Mouse (Mus musculus) embryonic facial prominence, embryonic 14.5 days (tissue): Measurements from ENCODE around the gene Mlycd. TPM values are rescaled to one million over a fixed set of nuclear protein-coding genes. Genes with fewer than 3 reads are reported as not detected.

ENCODE experiments used
- ATAC-seq: fragments of 200-750 bp; cut with Nextera tagmentation; 2 replicates; pipeline ENCODE4 v1.8.0; 2017; ENCODE audit warnings: low read depth, moderate number of reproducible peaks, moderate TSS enrichment
- DNase-seq: peaks from one replicate; pipeline ENCODE4 v3.0.0-alpha.2; 2015; ENCODE audit warnings: low spot score
- H3K27ac ChIP-seq: fragments of 300-500 bp; sonication (generic); replicated peaks from 2 replicates; pipeline ENCODE4 v1.5.1; 2014; ENCODE audit warnings: low read depth, mild to moderate bottlenecking, low read length, moderate library complexity
- H3K27me3 ChIP-seq: fragments of 300-500 bp; sonication (generic); replicated peaks from 2 replicates; pipeline ENCODE4 v1.6.1; 2014; ENCODE audit warnings: low read length; ENCODE audit not compliant: control insufficient read depth, insufficient read depth
- H3K36me3 ChIP-seq: fragments of 300-500 bp; sonication (generic); 2 replicates; pipeline ENCODE4 v1.6.1; 2014; ENCODE audit warnings: low read length, mixed read lengths; ENCODE audit not compliant: control insufficient read depth, insufficient read depth
- H3K4me1 ChIP-seq: fragments of 300-500 bp; sonication (generic); 2 replicates; pipeline ENCODE4 v1.6.1; 2014; ENCODE audit warnings: antibody characterized with exemption, low read length; ENCODE audit not compliant: control insufficient read depth, insufficient read depth
- H3K4me2 ChIP-seq: fragments of 300-500 bp; sonication (generic); 2 replicates; pipeline ENCODE4 v1.6.1; 2014; ENCODE audit warnings: low read depth, mild to moderate bottlenecking, low read length, moderate library complexity, mixed read lengths
- H3K4me3 ChIP-seq: fragments of 300-500 bp; sonication (generic); 2 replicates; pipeline ENCODE4 v1.5.1; 2014; ENCODE audit warnings: low read depth, mild to moderate bottlenecking, low read length
- H3K9ac ChIP-seq: fragments of 300-500 bp; sonication (generic); 2 replicates; pipeline ENCODE4 v1.6.1; 2014; ENCODE audit warnings: low read depth, mild to moderate bottlenecking, low read length, moderate library complexity, mixed read lengths
- H3K9me3 ChIP-seq: fragments of 300-500 bp; sonication (generic); 2 replicates; pipeline ENCODE4 v1.6.1; 2016; ENCODE audit warnings: low read length; ENCODE audit not compliant: control insufficient read depth
- WGBS: fragments of 180-500 bp; shearing (Covaris S2); extraction: QIAGEN DNeasy Blood & Tissue Kit; methylation state at CpG from one replicate; pipeline ENCODE4 v1.1.7; 2014; 5-methylcytosine and 5-hydroxymethylcytosine counted together
- polyA plus RNA-seq: library from polyadenylated mRNA; unstranded; fragments of >200 nt; fragmentation: Nextera tagmentation; extraction: Ambion mirVana; gene quantifications from 2 replicates; pipeline ENCODE4 v1.2.1, GENCODE M21; 2014

Mlycd gene
- polyA plus RNA-seq, 1 experiment from 2014 or later = 17.4 TPM

DNA sequence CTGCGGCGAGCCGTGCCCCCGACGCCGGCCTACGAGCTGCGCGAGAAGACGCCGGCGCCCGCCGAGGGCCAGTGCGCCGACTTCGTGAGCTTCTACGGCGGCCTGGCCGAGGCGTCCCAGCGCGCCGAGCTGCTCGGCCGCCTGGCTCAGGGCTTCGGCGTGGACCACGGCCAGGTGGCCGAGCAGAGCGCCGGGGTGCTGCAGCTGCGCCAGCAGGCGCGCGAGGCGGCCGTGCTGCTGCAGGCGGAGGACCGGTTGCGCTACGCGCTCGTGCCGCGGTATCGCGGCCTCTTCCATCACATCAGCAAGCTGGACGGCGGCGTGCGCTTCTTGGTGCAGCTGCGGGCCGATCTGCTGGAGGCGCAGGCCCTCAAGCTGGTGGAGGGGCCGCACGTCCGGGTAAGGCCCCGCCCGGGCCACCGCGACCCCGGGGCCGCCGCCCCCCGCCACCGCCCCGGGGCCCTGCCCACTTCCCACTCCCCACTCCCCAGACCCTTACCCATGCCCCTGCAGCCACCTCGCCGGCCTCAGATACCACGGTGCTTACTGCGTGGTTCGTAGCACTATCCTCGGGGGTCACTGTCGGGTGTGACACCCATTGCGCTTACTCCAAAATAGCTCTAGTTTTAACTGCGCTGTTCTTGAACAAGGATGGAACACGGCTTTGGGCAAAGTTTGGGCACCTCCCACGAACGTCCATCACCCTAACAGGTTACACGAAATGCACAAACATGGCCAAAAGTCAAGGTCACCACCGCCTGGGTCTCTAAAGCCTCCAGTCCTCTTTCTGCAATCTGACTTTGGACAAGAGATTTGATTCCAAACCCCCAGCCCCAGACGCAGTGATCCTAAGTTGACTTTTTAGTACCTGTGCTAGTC lies 633 bp downstream of the Mlycd start:
- H3K36me3 ChIP-seq = 0 out of 2 replicates have a peak, but pooled peaks cover 6% of the 10 kb centered on the region
- H3K9me3 ChIP-seq = no peaks in the 10 kb centered on the region
- no peaks in the 10 kb centered on the region for H3K4me1 ChIP-seq
- peak overlapping the region; percentile 81 for H3K4me3 ChIP-seq
- DNase-seq (peak; percentile 34), ATAC-seq (peak; percentile 44)
- H3K27ac ChIP-seq = peak overlapping the region; percentile 81
- H3K4me2 ChIP-seq = peak overlapping the region; percentile 99
- H3K27me3 ChIP-seq = no peaks in the 10 kb centered on the region
- 35% methylated on average over 13 of the region's 83 CpGs for WGBS
- peak overlapping the region; percentile 90 for H3K9ac ChIP-seq

DNA sequence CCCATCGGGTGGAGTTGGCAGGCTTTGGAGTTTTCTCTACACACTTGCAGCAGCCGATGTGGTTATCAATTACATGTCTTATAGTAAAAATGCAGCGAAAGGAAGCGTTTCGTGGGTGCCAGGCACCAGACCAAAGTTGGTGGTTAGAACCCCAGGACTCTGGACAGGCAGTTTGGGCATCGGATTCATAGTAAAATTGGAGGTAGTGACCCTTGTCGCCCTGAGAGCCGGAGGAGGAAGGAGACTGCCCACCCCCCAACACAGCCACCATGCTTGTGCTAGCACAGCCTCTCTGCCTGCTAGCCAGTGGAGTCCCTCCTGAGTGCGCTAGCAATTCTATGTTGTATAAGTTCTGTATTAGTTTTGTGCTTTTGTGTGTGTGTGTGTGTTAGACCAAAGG lies 3.9 kb downstream of the Mlycd start:
- Histone ChIP-seq H3K9me3 (no peaks in the 10 kb centered on the region), H3K36me3 (peaks cover 17% of the 10 kb centered on the region; the same call in 1 of the 2 replicates), H3K4me1 (no peaks in the 10 kb centered on the region), H3K27me3 (no peaks in the 10 kb centered on the region), H3K4me3 (no peak overlapping the region), H3K27ac (no peak overlapping the region), H3K9ac (no peak overlapping the region), H3K4me2 (no peak overlapping the region)
- DNase-seq (no peak), ATAC-seq (no peak)
- WGBS = 86% methylated on average over 9 of the region's 9 CpGs

- ATAC-seq = no peak
- H3K4me3 ChIP-seq = no peak overlapping the region
- 77% methylated on average over 6 of the region's 6 CpGs for WGBS
- H3K27ac ChIP-seq = no peak overlapping the region
- peaks cover 18% of the 10 kb centered on the region; the same call in 1 of the 2 replicates for H3K36me3 ChIP-seq
- H3K4me1 ChIP-seq = no peaks in the 10 kb centered on the region
- H3K4me2 ChIP-seq = no peak overlapping the region
- H3K9ac ChIP-seq = no peak overlapping the region
- no peaks in the 10 kb centered on the region for H3K9me3 ChIP-seq
- H3K27me3 ChIP-seq = no peaks in the 10 kb centered on the region
- no peak for DNase-seq
Observed at GRCm38 (mm10) chr8:119399255-119399654, 4.6 kb downstream of the Mlycd start.

- Histone ChIP-seq H3K27me3 (no peaks in the 10 kb centered on the region), H3K4me2 (no peak overlapping the region), H3K4me3 (no peak overlapping the region), H3K9ac (no peak overlapping the region), H3K36me3 (peaks cover 24% of the 10 kb centered on the region; the same call in 1 of the 2 replicates), H3K4me1 (no peaks in the 10 kb centered on the region), H3K27ac (no peak overlapping the region), H3K9me3 (no peaks in the 10 kb centered on the region)
- DNase-seq (no peak), ATAC-seq (no peak)
- 80% methylated on average over 9 of the region's 9 CpGs for WGBS
Observed at GRCm38 (mm10) chr8:119400122-119400671, 5.5 kb downstream of the Mlycd start.

DNA sequence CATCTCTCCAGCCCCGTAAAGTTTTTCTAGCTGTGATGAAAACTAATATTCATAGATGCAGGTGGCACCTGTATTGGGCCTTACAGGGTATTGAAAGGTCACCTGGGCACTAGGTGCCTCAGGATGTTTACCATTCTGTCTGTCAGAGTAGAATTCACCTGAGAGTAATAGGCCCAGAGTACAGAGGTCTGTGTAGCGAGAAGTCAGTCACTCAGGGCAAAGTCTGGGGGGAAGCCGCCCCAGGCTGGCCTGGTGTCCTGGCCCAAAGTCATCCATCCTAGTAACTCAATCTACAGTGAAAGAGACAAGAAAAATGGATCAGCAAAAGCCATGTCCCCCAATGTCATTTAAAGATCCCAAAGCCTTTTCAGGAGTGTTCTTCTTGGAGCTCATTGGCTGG lies 6.2 kb downstream of the Mlycd start:
- Histone ChIP-seq H3K4me1 (no peaks in the 10 kb centered on the region), H3K36me3 (peaks cover 24% of the 10 kb centered on the region; the same call in 1 of the 2 replicates), H3K27me3 (no peaks in the 10 kb centered on the region), H3K4me2 (no peak overlapping the region), H3K27ac (no peak overlapping the region), H3K9me3 (no peaks in the 10 kb centered on the region), H3K4me3 (no peak overlapping the region), H3K9ac (no peak overlapping the region)
- no peak for ATAC-seq
- DNase-seq = no peak
- 78% methylated on average over 3 of the region's 3 CpGs for WGBS

GRCm38 (mm10) chr8:119403912-119404311 lies 9.2 kb downstream of the Mlycd start:
- peaks cover 34% of the 10 kb centered on the region for H3K36me3 ChIP-seq
- WGBS = 68% methylated on average over 10 of the region's 10 CpGs
- H3K9me3 ChIP-seq = no peaks in the 10 kb centered on the region
- no peaks in the 10 kb centered on the region for H3K4me1 ChIP-seq
- DNase-seq = no peak
- H3K27me3 ChIP-seq = no peaks in the 10 kb centered on the region
- H3K27ac ChIP-seq = no peak overlapping the region
- H3K4me3 ChIP-seq = no peak overlapping the region
- H3K4me2 ChIP-seq = no peak overlapping the region
- H3K9ac ChIP-seq = no peak overlapping the region
- no peak for ATAC-seq

GRCm38 (mm10) chr8:119404648-119405047 lies 10.0 kb downstream of the Mlycd start:
- no peaks in the 10 kb centered on the region for H3K4me1 ChIP-seq
- DNase-seq (no peak), ATAC-seq (no peak)
- no peaks in the 10 kb centered on the region for H3K9me3 ChIP-seq
- H3K27me3 ChIP-seq = no peaks in the 10 kb centered on the region
- peaks cover 39% of the 10 kb centered on the region for H3K36me3 ChIP-seq
- H3K9ac ChIP-seq = no peak overlapping the region
- no peak overlapping the region for H3K27ac ChIP-seq
- H3K4me2 ChIP-seq = no peak overlapping the region
- no peak overlapping the region for H3K4me3 ChIP-seq
- WGBS = 95% methylated on average over 5 of the region's 5 CpGs

GRCm38 (mm10) chr8:119408311-119408710 lies 13.6 kb downstream of the Mlycd start:
- Histone ChIP-seq H3K9ac (no peak overlapping the region), H3K9me3 (no peaks in the 10 kb centered on the region), H3K4me1 (no peaks in the 10 kb centered on the region), H3K4me2 (no peak overlapping the region), H3K27me3 (no peaks in the 10 kb centered on the region), H3K4me3 (no peak overlapping the region), H3K36me3 (peaks cover 47% of the 10 kb centered on the region), H3K27ac (no peak overlapping the region)
- WGBS = 86% methylated on average over 8 of the region's 8 CpGs
- no peak for DNase-seq
- ATAC-seq = no peak
